Mouse (Mus musculus) CH12.LX (cell line): ENCODE measurements around the gene Cyfip2.

ENCODE experiments used
- CTCF ChIP-seq, 2 experiments: IDR thresholded peaks in 1 of 2; conservative IDR thresholded peaks in 1 of 2; 2 replicates each; pipeline ENCODE4 v1.5.1; 2011 to 2012; ENCODE audit warnings: low read depth in 2 of 2, low read length in 2 of 2, improper control_type of control experiment in 1 of 2, inconsistent platforms in 1 of 2, mild to moderate bottlenecking in 1 of 2, moderate library complexity in 1 of 2
- ETS1 ChIP-seq: conservative IDR thresholded peaks from 2 replicates; pipeline ENCODE4 v1.6.1; 2012; ENCODE audit warnings: low read depth, mild to moderate bottlenecking, inconsistent platforms, low read length, improper control_type of control experiment, moderate library complexity
- JUN ChIP-seq: IDR thresholded peaks from 2 replicates; pipeline ENCODE4 v1.6.1; 2011; ENCODE audit warnings: low read depth, mild to moderate bottlenecking, low read length, improper control_type of control experiment, moderate library complexity; ENCODE audit not compliant: insufficient read depth
- MAX ChIP-seq: IDR thresholded peaks from 2 replicates; pipeline ENCODE4 v1.6.1; 2011; ENCODE audit warnings: low read length, improper control_type of control experiment
- NELFE ChIP-seq: IDR thresholded peaks from 2 replicates; pipeline ENCODE4 v1.6.1; 2011; ENCODE audit warnings: low read depth, low read length, improper control_type of control experiment
- POLR2A ChIP-seq: IDR thresholded peaks from 2 replicates; pipeline ENCODE4 v1.6.1; 2011; ENCODE audit warnings: low read depth, mild to moderate bottlenecking, improper control_type of control experiment, low read length
- RAD21 ChIP-seq: IDR thresholded peaks from 2 replicates; pipeline ENCODE4 v1.6.1; 2011; ENCODE audit warnings: low read depth, mild to moderate bottlenecking, low read length, improper control_type of control experiment, moderate library complexity
- RCOR1 ChIP-seq: conservative IDR thresholded peaks from 2 replicates; pipeline ENCODE4 v1.6.1; 2012; ENCODE audit warnings: low read depth, mild to moderate bottlenecking, inconsistent platforms, low read length, improper control_type of control experiment
- SMC3 ChIP-seq: IDR thresholded peaks from 2 replicates; pipeline ENCODE4 v1.6.1; 2011; ENCODE audit warnings: low read depth, low read length, improper control_type of control experiment
- UBTF ChIP-seq: IDR thresholded peaks from 2 replicates; pipeline ENCODE4 v1.6.1; 2012; ENCODE audit warnings: low read depth, mild to moderate bottlenecking, inconsistent platforms, low read length, improper control_type of control experiment, moderate library complexity
- USF1 ChIP-seq: IDR thresholded peaks from 2 replicates; pipeline ENCODE4 v1.6.1; 2014; ENCODE audit warnings: low read depth, mild to moderate bottlenecking, inconsistent platforms, low read length, improper control_type of control experiment
- USF2 ChIP-seq: conservative IDR thresholded peaks from 2 replicates; pipeline ENCODE4 v1.6.1; 2011; ENCODE audit warnings: low read depth, low read length, improper control_type of control experiment
- ZKSCAN1 ChIP-seq: IDR thresholded peaks from 2 replicates; pipeline ENCODE4 v1.6.1; 2012; ENCODE audit warnings: low read depth, inconsistent platforms, low read length, improper control_type of control experiment, borderline replicate concordance

DNA sequence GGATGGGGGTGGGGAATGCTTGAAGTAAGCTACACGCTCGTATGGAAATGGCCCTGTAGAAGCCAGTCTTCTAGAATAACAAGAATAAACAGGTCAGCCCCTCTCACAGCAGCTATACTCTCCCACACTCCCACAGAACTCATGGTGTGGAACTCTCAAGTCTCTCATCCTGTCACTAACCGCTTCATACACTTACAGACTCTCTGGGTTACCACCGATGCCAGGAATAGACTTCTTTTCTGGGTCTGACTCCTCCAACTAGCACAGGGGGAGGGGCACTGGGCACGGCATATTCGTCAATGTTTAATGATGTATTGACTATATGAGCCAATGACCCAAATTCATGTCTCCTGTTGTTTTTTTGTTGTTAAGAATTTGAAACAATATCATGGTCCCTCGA is 5.9 kb downstream of the Cyfip2 start:
- TF ChIP-seq SMC3 (peak; percentile 20; the same call in 1 of the 2 replicates), RCOR1 (no peak; the same call in 1 of the 2 replicates), NELFE (0 out of 2 replicates have a peak, but pooled peaks have one; percentile 25), ETS1 (peak; percentile 95), MAX (peak; percentile 77), USF2 (no peak), CTCF (conservative IDR thresholded peaks at IDR 0.05 in 1 of 2, IDR thresholded peaks at IDR 0.05 in 1 of 2; ENCODE audit: low read depth in 2 of 2, low read length in 2 of 2) (no peak), POLR2A (no peak), RAD21 (no peak; the same call in 1 of the 2 replicates), UBTF (no peak), ZKSCAN1 (no peak), USF1 (no peak), JUN (0 out of 2 replicates have a peak, but pooled peaks have one; percentile 31)
